Mouse (Mus musculus) gastrocnemius, postnatal 25 days (tissue): ENCODE measurements around the gene Lzic. TPM values are rescaled to one million over a fixed set of nuclear protein-coding genes. Genes with fewer than 3 reads are reported as not detected.
A peak's percentile ranks its signal among the peaks of the same experiment; 100 is the strongest.
"Not testable (repeated sequence)": the region's sequence is repeated elsewhere in the genome, so short reads cannot be mapped to it uniquely, and the experiment has no call there.

Source experiments
- DNase-seq: peaks from one replicate; pipeline ENCODE4 v3.0.0; 2022
- long read RNA-seq, 2 experiments: library from polyadenylated mRNA; stranded (forward); transcript quantifications; one replicate each; pipeline ENCODE4 v2.0.0; 2021
- total RNA-seq, 2 experiments: library from RNA; stranded (reverse); gene quantifications; 1 replicate in 1 of 2; 2 replicates in 1 of 2; pipeline ENCODE4 v1.2.3; 2021

The Lzic gene
- total RNA-seq, result 10 to 100 TPM; 12.5 to 13.0 TPM
- long read RNA-seq, experiment 1, partial matches to known transcripts, result 0 of 10 reads
- long read RNA-seq, experiment 1, other reads (novel, unspliced or antisense), result 6 of 10 reads
- long read RNA-seq, experiment 2, transcript Lzic-201 (7 exons, 1,817 nt), result major isoform, 6 of 14 reads
- long read RNA-seq, experiment 2, partial matches to known transcripts, result 0 of 14 reads
- long read RNA-seq, experiment 2, other reads (novel, unspliced or antisense), result 8 of 14 reads

DNA sequence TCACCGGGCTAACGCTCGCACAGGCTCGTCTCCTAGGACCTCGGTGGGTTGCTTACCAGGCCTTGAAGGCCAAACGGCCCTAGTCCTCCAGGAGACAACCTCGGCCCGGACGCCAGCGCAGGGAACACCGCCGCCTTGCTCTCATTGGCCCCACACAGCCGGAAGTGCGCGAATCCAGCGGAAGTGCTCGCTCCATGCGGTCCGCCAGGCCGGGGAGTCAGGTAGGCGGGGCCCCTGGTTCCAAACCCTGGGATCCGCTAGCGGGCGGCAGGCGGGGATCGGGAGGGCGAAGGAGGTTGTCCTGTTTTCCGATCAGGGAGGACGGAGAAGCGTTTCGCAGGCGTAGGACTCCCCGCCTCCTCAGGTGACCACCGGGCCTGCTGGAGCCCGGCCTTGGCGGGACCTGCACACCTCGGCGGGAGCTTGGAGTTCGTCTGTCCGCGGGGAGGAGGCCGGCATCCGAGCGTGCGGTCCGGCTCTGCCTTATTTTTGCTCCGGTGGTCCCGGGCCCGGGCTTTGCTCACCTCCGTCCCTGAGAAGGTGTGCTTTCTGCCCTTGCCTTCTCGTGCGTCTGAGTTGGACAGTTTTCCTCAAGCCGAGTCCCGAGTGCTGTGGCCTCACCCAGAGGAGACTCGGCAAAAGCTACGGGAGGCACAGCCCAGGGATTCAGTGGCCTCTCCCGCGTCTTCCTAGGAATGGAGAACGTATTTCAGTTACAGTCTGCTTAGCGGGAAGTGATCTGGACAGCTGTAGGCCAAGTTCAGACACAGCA lies at the start of gene Lzic, which contains the start of gene Nmnat1:
Lzic (plus strand) TSS at position 177 of the 772 bp plus-strand sequence.
Nmnat1 (minus strand) TSS at position 150 of the 772 bp plus-strand sequence.
- peak; percentile 93 for DNase-seq

DNA sequence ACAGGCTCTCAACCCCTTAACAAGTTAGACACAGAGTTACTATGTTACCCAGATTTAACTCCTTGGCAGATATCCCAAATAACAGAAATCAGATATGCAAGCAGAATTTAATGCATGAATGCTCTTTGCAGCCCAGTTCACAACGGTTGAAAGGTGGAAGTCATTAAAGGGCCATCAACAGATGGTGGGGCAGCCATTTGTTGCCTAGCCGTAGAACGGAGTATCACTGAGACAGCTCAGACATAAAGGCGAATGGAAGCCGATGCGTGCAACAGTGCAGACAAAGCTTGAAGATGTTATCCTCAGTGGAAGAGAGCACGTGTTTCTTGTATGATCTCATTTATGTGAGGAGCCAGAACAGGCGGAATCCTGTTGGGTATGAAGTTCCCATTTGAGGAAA lies 44.5 kb upstream of the Lzic start:
- no peak for DNase-seq

DNA sequence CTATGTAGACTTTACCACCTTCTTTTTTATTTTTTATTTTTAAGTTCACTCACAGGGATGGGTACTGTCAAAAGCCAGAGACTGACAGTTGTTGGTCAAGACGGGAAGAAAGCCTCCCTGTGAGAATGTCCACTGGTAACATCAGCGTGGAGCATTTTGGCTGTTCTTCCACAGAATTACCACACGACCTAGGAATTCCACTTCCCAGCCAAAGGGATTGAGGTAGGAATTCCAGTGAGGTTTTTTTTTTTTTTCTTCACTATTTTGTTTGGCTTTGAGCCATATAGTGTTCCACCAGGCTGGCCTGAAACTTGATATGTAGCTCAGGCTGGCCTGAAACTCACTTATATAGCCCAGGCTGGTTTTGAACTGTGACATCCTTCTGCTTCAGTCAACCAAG lies 42.6 kb upstream of the Lzic start:
- DNase-seq, result no peak

DNA sequence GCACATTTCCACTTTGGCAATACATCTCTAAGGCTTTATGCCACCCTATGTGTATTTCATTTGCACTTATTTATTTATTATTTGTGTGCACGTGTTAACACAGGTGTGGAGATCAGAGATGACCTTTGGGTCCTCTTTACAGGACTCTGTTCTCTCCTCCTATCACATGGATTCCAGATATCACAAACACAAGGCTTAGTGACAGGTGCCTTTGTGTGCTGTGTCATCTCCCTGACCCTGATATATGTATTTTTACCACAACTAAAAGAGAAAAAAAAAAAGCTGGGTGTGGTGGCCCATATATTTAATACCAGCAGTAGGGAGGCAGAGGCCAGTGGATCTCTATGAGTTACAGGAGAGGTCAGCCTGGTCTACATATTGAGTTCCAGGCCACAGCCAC lies 40.6 kb upstream of the Lzic start:
- no peak for DNase-seq

DNA sequence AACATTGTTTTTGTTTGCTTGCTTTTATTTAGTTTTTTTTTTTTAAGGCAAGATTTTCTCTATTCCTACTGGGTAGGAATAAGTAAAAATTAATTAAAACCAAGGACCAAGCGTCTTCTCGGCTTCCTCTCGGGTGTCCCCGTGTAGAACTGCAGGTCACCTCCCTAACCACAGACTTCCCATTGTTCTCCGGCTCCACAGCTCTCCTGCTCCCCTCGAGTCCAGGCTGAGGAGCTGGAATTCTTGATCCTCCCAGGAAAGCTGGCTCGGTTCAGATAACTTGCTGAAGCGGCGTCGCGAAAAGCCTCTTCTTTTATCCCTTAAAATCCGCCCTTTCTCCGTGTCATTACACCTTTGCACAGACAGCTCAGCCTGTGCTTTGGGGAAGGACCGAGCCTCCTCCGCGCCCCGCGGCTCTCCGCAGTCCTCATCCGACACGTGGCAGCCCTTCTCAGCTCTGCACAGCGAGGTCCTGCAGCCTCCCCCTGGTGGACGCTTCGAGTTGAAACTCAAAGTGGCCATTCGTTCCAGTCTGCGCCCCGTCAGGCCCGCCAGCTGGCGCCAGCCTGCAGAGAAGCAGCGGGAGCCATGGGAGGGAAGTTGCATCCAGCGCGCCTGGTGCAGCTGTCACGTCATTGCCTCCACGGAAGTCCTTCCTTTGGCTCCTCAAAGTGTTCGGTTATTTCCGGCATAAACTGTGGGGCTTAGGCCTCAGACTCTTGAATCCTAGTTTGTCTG lies 39.9 kb upstream of the Lzic start:
- DNase-seq, result peak; percentile 90

DNA sequence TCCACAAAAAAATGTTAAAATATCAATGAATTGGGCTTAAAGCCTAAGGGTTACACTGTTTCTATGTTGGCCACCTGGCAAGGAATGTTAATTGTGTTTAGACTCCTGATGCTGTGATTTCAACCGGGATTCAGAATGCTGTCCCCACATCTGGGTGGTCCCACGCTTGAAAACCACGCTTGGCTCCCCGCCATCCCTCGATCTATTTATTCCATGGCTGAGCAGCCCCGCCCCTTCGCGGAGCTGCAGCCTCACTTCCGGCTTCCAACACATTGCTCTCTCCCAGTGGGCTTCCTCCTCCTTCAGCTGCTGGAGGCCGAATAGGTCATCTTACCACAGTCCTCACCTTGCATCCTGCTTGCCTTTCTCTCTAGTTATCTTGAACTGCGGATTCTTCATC lies 39.2 kb upstream of the Lzic start:
- DNase-seq, result no peak

DNA sequence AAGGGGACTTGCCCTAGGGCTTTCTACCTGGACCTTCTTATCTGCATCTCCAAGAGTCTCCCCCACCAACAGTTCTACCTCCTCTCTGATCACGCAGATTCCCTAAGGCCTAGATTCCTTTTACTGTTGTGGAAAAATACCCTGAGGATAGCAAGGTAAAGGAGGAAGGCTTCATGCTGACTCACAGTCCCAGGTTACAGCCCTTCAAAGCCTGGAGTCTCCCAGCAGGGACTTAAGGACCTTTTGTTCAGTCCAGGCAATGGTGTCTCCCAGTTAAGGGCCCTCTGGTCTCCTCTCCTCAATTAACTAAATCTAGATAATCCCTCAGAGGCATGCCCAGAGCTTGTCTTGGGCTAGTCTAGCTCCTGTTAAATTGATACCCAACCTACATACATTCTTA lies 38.7 kb upstream of the Lzic start:
- no peak for DNase-seq

DNA sequence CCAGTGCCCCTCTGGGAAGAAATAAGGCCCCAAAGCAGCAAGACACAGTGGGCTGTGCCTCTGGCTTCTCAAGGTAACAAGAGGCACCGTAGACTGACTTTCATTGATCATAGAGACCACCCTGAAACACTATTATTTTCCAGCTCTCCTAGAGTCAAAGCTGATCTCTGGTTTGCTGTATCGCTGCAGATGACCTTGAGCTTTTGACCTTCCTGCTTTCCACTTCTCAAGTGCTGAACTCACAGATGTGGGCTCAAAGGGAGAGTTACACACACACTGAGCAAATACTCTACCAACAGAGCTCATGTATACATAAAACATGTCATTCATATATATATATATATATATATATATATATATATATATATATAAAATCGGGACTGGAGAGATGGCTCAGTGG lies 34.4 kb upstream of the Lzic start:
- DNase-seq, result no peak

DNA sequence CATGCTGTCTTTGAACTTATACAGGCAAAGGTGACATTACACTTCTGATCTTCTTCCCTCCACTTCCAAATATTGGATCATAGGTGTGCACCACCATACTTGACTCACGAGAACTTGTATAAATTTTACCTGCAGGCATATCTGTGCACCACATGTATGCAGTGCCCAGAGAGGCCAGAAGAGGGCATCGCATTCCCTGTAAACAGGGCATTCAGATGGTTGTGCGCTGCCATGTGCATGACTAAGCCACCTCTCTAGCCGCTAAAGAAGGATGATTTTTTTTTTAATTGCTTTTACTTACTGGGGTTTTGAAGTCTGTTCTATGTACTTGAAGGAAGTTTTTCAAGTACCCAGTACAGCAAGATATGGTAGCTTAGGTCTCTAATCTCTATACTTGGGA lies 31.4 kb upstream of the Lzic start:
- DNase-seq, result no peak

DNA sequence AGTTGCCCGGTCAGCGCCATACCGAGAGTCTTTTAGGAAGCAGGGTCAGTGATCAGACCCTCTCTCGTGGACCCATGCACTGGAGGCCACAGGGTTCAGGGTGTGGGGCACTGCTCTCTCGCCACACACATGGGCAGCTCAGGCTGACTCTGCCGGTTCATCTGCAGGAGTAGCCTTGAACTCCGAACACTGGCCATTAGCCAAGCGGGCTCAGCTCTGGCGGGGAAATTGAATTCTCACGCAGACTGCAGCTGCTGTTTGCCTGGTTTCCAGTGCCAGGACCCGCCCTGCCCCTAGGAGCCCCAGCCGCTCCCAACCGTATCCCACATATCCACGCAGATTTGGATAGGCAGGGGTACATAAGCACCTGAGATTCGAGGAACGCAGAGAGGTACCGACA lies 30.8 kb upstream of the Lzic start:
- DNase-seq, result no peak

DNA sequence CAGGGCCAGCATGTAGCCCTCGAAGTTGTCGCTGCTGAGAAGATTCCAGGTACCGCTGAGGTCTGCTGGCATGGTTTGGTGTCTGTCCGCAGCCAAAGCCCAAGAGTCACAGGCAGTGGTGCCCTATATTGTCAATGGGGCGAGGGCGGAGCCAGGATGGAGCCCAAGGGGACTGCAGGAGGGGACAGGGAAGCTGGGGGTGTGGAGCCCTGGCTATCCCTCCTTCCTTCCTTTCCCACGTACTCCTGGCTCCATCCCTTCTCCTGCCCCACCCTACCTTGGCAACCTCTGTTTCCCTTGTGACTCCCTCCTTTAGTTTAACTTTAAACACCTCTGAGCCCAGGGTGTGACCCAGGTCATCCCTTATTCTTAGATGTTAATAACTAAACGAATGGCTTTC lies 30.1 kb upstream of the Lzic start, which contains the start of gene Rbp7:
Rbp7 (minus strand) TSS at position 100 of the 400 bp plus-strand sequence.
- DNase-seq, result no peak

DNA sequence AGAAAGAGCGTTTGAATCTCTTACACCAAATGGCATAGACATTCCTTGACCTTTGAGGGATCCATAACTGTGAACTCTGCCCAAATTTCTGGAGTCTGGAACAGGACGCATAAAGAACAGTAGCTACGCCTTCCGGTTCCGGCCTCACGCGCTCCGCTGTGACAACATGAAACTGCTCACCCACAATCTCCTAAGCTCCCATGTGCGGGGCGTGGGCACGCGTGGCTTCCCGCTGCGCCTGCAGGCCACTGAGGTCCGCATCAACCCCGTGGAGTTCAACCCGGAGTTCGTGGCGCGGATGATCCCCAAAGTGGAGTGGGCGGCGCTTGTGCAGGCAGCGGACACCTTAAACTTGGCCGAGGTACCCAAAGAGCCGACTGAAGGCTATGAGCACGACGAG lies 27.9 kb upstream of the Lzic start:
- DNase-seq, result not testable (repeated sequence)

DNA sequence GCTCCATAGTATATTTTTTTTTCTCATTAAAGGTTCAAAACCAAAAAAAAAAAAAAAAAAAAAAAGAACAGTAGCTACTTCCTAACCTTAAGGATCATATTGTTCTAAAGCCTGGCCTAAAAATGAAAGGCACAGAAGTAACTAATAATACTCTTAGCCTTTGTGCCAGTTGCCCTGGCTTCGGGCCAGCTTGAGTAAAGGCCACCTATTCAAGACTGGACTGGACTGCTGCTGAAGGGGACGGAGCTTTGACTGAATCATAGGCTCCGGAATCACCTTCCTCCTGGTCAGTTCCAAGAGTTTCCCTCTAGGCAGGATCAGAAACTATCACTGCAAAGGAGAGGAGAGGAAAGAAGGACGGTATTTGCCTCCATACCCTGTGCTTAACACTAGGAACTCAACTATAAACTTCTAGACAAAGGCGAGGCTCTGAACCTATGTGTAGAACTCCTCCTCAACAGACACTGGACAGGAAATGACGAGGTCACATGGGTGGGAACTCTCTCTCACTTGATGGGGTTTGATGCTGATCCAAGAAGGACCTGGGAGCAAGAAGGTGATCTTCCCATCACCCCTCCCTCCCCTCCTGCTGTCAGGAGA lies 27.1 kb upstream of the Lzic start:
- DNase-seq, result no peak

DNA sequence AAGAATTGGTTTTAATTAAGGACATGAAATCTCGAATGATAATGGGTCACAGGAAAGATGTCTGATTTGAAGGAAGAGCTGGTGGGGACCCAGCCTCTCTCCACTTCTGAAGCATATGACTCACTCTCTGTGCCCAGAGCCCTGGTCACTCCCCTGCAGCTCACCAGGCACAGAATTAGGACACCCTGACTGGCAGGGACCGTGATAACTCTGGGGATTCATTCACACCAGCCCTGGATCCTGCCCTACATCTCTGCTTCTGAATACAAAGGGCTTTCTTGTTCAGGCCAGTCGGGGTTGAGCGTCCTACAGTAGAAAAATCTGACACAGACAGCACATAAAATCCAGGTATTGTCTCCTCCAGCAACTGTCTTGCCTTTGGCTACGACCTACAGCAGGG lies 26.5 kb upstream of the Lzic start:
- no peak for DNase-seq

DNA sequence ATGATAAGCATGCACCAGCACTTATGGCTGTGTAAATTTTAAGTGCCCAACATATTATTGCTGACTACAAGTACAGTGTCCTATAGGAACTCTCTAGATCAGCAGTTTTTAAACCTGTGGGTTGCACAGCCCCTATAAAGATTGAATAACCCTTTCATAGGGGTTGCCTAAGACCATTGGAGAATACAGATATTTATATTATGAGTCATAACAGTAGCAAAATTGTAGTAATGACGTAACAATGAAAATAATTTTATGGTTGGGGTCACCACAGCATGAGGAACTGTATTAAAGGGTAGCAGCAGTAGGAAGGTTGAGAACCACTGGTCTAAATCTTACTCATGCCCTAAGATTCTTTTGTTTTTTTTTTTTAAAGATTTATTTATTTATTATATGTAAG lies 25.6 kb upstream of the Lzic start:
- no peak for DNase-seq

DNA sequence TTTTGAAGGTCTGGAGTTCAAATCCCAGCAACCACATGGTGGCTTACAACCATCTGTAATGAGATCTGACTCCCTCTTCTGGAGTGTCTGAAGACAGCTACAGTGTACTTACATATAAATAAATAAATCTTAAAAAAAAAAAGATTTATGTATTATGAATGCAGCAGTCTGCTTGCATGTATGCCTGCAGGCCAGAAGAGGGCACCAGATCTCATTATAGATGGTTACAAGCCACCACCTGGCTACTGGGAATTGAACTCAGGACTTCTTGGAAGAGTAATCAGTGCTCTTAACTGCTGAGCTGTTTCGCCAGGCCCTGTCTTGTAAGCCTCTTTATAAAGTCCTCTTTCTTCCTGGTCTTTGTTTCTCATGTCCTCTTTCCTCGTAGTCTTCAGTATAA lies 24.6 kb upstream of the Lzic start:
- DNase-seq, result not testable (repeated sequence)

DNA sequence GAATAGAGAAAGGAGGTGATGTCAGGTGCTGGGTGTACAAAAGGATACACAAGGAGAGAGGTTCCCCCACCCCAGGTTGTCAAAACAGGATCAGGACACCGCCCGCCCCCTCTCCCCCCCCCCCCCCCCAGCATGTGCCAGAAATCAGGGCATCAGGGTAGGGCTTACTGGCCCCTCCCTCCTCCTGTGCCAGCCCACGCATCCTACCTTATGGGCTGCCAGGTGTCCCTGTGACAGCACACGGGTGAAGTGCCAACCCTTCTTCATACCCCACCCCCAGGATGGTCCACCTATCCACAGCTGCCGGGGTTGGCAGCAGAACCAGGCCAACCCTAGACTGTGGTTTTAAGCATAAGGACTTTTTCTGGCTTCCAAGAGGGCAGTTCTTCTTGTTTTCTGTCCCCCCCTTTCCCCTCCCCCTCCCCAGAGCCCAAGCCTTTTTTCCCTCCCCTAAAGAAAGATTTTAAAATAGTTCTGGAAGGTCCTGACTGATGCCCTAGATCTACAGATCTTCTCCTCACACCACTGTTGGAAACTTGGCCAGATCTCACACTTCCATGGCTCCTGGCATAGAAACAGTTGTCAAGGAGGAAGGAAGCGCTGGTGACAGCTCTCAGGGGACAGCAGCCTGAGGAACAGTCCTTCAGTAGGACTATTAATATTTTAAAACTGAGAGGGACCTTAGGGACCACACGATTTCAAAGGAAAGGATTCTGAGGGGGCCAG lies 23.3 kb upstream of the Lzic start:
- DNase-seq, result no peak

DNA sequence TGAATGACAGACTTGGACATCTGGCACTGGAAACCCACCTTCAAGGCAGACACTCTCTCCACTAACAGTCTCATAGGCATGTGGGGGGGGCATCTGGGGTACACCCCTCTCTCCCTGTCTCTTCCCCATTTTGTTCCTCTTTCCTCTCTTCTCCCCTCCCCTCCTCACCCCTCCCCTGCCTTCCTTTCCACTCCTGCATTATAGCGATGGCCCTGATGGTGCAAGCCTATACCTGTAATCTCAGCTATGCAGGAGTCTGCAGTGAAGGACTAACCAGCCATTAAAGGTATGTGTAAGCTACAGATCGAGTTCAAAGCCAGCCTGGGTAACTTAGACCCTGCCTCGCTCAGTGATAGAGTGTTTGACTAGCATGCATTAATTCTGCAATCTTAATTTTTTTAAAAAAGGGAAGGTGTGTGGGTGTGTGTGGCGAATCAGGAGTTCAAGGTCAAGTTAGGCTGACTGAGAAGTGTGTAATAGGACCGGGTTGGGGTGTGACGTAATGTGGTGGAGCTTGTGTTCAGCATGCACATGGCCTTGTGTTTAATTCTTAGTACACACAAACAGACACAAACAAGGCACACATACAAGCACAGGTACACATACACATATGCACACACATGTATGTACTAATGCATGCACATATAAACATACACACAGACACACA lies 22.6 kb upstream of the Lzic start:
- no peak for DNase-seq

DNA sequence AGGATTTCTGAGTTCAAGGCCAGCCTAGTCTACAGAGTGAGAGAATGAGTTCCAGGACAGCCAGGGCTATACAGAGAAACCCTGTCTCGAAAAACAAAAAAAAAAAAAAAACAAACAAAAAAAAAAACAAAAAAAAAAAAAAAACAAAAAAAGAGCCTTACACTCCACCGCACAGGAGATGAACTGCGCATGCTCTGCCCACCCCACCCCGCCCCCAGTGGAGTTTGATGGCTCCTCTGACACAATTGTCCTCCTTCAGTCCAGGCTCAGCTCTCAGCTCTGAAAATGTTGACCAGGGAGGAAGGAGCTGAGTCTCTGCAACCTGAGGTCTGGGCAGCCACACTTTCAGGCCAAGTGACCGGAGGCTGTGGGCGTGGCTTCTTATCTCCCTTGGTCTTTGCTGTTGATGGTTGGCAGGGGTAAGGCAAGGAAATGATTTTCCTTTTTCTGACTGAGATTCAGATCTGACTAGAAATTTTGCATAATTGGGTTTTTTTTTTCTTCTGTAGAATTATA lies 21.5 kb upstream of the Lzic start:
- DNase-seq, result no peak

DNA sequence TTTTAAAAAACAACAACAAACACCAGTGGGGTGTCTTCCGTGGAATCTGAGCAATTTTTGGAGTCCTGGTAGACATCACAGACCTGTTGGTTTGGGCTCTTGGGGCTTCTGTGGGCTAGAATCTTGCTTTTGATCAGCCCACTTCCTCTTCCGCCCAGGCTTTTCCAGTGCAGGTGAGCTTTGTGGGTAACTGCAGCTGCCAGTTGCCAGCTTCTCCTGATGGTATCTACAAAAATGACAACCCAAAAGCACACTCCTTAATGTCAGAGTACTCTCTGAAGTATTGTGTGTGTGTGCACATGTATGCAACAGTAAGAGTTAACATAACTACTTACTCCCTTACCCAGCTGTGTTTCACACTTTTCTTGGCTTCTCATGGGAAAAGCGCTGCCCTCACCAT lies 15.5 kb upstream of the Lzic start:
- DNase-seq, result no peak

DNA sequence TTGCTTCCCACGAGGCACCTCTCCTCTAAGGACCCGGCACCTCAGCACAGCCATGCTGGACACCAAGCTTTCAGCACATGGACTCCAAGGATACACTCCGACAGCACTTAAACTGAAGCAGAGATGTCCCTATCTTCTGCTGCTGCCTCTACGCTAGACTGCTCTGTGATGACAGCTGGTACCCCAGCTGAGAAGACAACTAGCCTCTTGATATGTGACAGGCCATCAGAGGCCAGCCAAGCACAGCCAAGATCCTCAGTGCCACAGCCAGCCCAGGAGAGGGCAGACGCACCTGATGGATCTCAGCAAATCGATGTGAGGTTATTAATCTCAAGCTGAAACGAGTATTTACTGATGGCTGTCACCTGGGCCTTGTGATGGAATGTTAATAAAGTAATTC lies 9.9 kb upstream of the Lzic start:
- no peak for DNase-seq
